Comparison of ENCODE assay signal across 10 mouse cellular contexts in genomic region chr5:134372926-134373658, GRCm38 (mm10). TPM values are rescaled to one million over a fixed set of nuclear protein-coding genes. Genes with fewer than 3 reads are reported as not detected.
A peak's percentile ranks its signal among the peaks of the same experiment; 100 is the strongest.
DNase-seq lines count a peak whose midpoint lies in the region; ATAC-seq and TF ChIP-seq lines count a peak whose summit lies in the region.
"Had no signal": no experiment of that assay in that cellular context is flagged by ENCODE, and none has a peak within 500 bp of the region (broad histone marks: within the 10 kb centered on the region; RNA-seq: fewer than 3 reads in every experiment).

No protein-coding gene starts in this region.

- no peaks in the 10 kb centered on the region for H3K27me3 ChIP-seq in hindbrain, postnatal 0 days (ENCODE audit: insufficient read depth, low read length)
- H3K27me3 ChIP-seq in hindbrain, embryonic 10.5 days (ENCODE audit: insufficient read depth, poor library complexity, severe bottlenecking), result no peaks in the 10 kb centered on the region
- peaks cover 9% of the 10 kb centered on the region; the same call in 1 of the 2 replicates for H3K27me3 ChIP-seq in G1E (ENCODE audit: insufficient read depth, low read length)
- H3K27me3 ChIP-seq: embryonic facial prominence, embryonic 12.5 days had no signal

- TF ChIP-seq CTCF in hindbrain, postnatal 0 days (IDR thresholded peaks at IDR 0.05; ENCODE audit: low read depth), result peak; percentile 60
- TF ChIP-seq CTCF in G1E (IDR thresholded peaks at IDR 0.05; ENCODE audit: low read depth, low read length), result peak; percentile 41; the same call in 1 of the 2 replicates

- H3K9me3 ChIP-seq in hindbrain, postnatal 0 days (ENCODE audit: low read length), result no peaks in the 10 kb centered on the region
- H3K9me3 ChIP-seq in hindbrain, embryonic 10.5 days, result no peaks in the 10 kb centered on the region
- no peaks in the 10 kb centered on the region for H3K9me3 ChIP-seq in G1E (replicated peaks)
- H3K9me3 ChIP-seq: embryonic facial prominence, embryonic 12.5 days had no signal

- ATAC-seq in hindbrain, postnatal 0 days, result no peak
- ATAC-seq in G1E (ENCODE audit: extremely low read depth, insufficient number of reproducible peaks, low FRiP score, poor library complexity, severe bottlenecking), result no peak

- no peak overlapping the region for H3K9ac ChIP-seq in hindbrain, postnatal 0 days (replicated peaks; ENCODE audit: low read length)
- H3K9ac ChIP-seq: embryonic facial prominence, embryonic 12.5 days; hindbrain, embryonic 14.5 days had no signal

- no peaks in the 10 kb centered on the region for H3K4me1 ChIP-seq in hindbrain, postnatal 0 days (ENCODE audit: insufficient read depth, low read length)
- no peaks in the 10 kb centered on the region for H3K4me1 ChIP-seq in hindbrain, embryonic 10.5 days (replicated peaks)
- no peaks in the 10 kb centered on the region for H3K4me1 ChIP-seq in G1E (ENCODE audit: insufficient read depth, low read depth, low read length)

- no peak overlapping the region for H3K27ac ChIP-seq in hindbrain, postnatal 0 days
- H3K27ac ChIP-seq in hindbrain, embryonic 10.5 days, result no peak overlapping the region
- H3K27ac ChIP-seq: embryonic facial prominence, embryonic 12.5 days; hindbrain, embryonic 14.5 days had no signal

- H3K4me3 ChIP-seq in hindbrain, postnatal 0 days (ENCODE audit: low read length), result no peak overlapping the region
- no peak overlapping the region for H3K4me3 ChIP-seq in hindbrain, embryonic 10.5 days
- H3K4me3 ChIP-seq in G1E (ENCODE audit: low read depth, low read length), result no peak overlapping the region
- H3K4me3 ChIP-seq: embryonic facial prominence, embryonic 12.5 days had no signal

- no peak overlapping the region for H3K4me2 ChIP-seq in hindbrain, postnatal 0 days (ENCODE audit: low read depth, low read length)
- H3K4me2 ChIP-seq: embryonic facial prominence, embryonic 12.5 days; hindbrain, embryonic 14.5 days had no signal

- peaks cover 22% of the 10 kb centered on the region; the same call in 1 of the 2 replicates for H3K36me3 ChIP-seq in hindbrain, postnatal 0 days (ENCODE audit: insufficient read depth, low read length)
- peaks cover 84% of the 10 kb centered on the region for H3K36me3 ChIP-seq in hindbrain, embryonic 10.5 days
- H3K36me3 ChIP-seq in G1E (replicated peaks), result no peaks in the 10 kb centered on the region

- DNase-seq in hindbrain, postnatal 0 days (ENCODE audit: low spot score), result no peak
- DNase-seq in hindbrain, embryonic 10.5 days (ENCODE audit: low spot score), result no peak
- DNase-seq in 3T3-L1 (ENCODE audit: low read depth, low spot score) (peak; percentile 53), G1E (ENCODE audit: low spot score) (no peak)
- peak; percentile 13 for DNase-seq in retina, postnatal 1 day
- DNase-seq in cerebellum, adult 8-10 months, result no peak
- no peak for DNase-seq in ovary, postnatal 10 days (ENCODE audit: low spot score)
- no peak for DNase-seq in cerebellum, postnatal 10 days

- 97% methylated on average over 6 of the region's 6 CpGs for WGBS in hindbrain, postnatal 0 days
- WGBS in hindbrain, embryonic 10.5 days, result 94% methylated on average over 6 of the region's 6 CpGs

RNA-seq across cellular contexts. Expression of gene Gtf2i, which starts 58.5 kb away (rescaled TPM):
- 103 and 115 TPM in 2 replicates for total RNA-seq in hindbrain, postnatal 0 days (2014; rRNA removed)
- 85.6 and 86.1 TPM in 2 replicates for polyA plus RNA-seq in hindbrain, postnatal 0 days (2015; fragmentation: Nextera tagmentation; extraction: Ambion mirVana)
- 180 and 189 TPM in 2 replicates for polyA plus RNA-seq in hindbrain, embryonic 10.5 days (2016; fragmentation: Nextera tagmentation; extraction: Ambion mirVana)
- total RNA-seq in G1E (2014; fragmentation: Nextera tagmentation) (176 and 183 TPM in 2 replicates), G1E (2017) (53.0 and 55.7 TPM in 2 replicates)
- polyA plus RNA-seq in G1E (2012), result 220 and 291 TPM in 2 replicates

Comparison
In these comparisons a context has a peak if more than half of its experiments do, and no peak if none do; other contexts are left out.
1. DNase-seq: peak in 3T3-L1 (single experiment) and retina, postnatal 1 day (single experiment); none in hindbrain, postnatal 0 days (single experiment), hindbrain, embryonic 10.5 days (single experiment), G1E (single experiment), cerebellum, adult 8-10 months (single experiment), ovary, postnatal 10 days (single experiment) and cerebellum, postnatal 10 days (0 of 2).